Mouse (Mus musculus) intestine, embryonic 16.5 days (tissue): Measurements from ENCODE around the gene Insig1. TPM values are rescaled to one million over a fixed set of nuclear protein-coding genes. Genes with fewer than 3 reads are reported as not detected.

Experiments
- ATAC-seq: fragments of 200-750 bp; cut with Nextera tagmentation; 2 replicates; pipeline ENCODE4 v1.8.0; 2017; ENCODE audit warnings: moderate TSS enrichment, moderate library complexity
- H3K27ac ChIP-seq: fragments of 300-500 bp; sonication (generic); 2 replicates; pipeline ENCODE4 v1.5.1; 2014; ENCODE audit warnings: mild to moderate bottlenecking, low read length
- H3K27me3 ChIP-seq: fragments of 300-500 bp; sonication (generic); replicated peaks from 2 replicates; pipeline ENCODE4 v1.6.1; 2014; ENCODE audit warnings: low read length, control low read depth, mixed read lengths; ENCODE audit not compliant: control insufficient read depth, insufficient read depth
- H3K36me3 ChIP-seq: fragments of 300-500 bp; sonication (generic); 2 replicates; pipeline ENCODE4 v1.6.1; 2014; ENCODE audit warnings: low read length, control low read depth; ENCODE audit not compliant: control insufficient read depth, insufficient read depth
- H3K4me1 ChIP-seq: fragments of 300-500 bp; sonication (generic); 2 replicates; pipeline ENCODE4 v1.6.1; 2014; ENCODE audit warnings: low read length, control low read depth, mixed read lengths; ENCODE audit not compliant: control insufficient read depth, insufficient read depth
- H3K4me2 ChIP-seq: fragments of 300-500 bp; sonication (generic); 2 replicates; pipeline ENCODE4 v1.6.1; 2014; ENCODE audit warnings: low read depth, low read length, control low read depth
- H3K4me3 ChIP-seq: fragments of 300-500 bp; sonication (generic); 2 replicates; pipeline ENCODE4 v1.5.1; 2014; ENCODE audit warnings: mild to moderate bottlenecking, low read length
- H3K9ac ChIP-seq: fragments of 300-500 bp; sonication (generic); 2 replicates; pipeline ENCODE4 v1.6.1; 2014; ENCODE audit warnings: low read depth, low read length
- H3K9me3 ChIP-seq: fragments of 300-500 bp; sonication (generic); 2 replicates; pipeline ENCODE4 v1.6.1; 2016; ENCODE audit warnings: low read length, control low read depth; ENCODE audit not compliant: control insufficient read depth
- WGBS: fragments of 180-500 bp; shearing (Covaris S2); extraction: QIAGEN DNeasy Blood & Tissue Kit; methylation state at CpG from one replicate; pipeline ENCODE4 v1.1.7; 2014; 5-methylcytosine and 5-hydroxymethylcytosine counted together
- polyA plus RNA-seq: library from polyadenylated mRNA; unstranded; fragments of >200 nt; fragmentation: Nextera tagmentation; extraction: Ambion mirVana; gene quantifications from 2 replicates; pipeline ENCODE4 v1.2.1, GENCODE M21; 2015

Gene Insig1
- polyA plus RNA-seq, 1 experiment from 2014 or later: 255 TPM

GRCm38 (mm10) chr5:28094846-28095245, 23.7 kb downstream of the Insig1 start:
- H3K27ac ChIP-seq: no peak overlapping the region
- no peak for ATAC-seq
- WGBS: 70% methylated on average over 6 of the region's 6 CpGs
- H3K9me3 ChIP-seq: no peaks in the 10 kb centered on the region
- no peaks in the 10 kb centered on the region for H3K27me3 ChIP-seq
- H3K4me3 ChIP-seq: no peak overlapping the region
- H3K4me1 ChIP-seq: no peaks in the 10 kb centered on the region
- H3K4me2 ChIP-seq: no peak overlapping the region
- no peak overlapping the region for H3K9ac ChIP-seq
- no peaks in the 10 kb centered on the region for H3K36me3 ChIP-seq

- no peaks in the 10 kb centered on the region for H3K36me3 ChIP-seq
- no peaks in the 10 kb centered on the region for H3K27me3 ChIP-seq
- no peak overlapping the region for H3K4me2 ChIP-seq
- no peak overlapping the region for H3K9ac ChIP-seq
- H3K27ac ChIP-seq: no peak overlapping the region
- 73% methylated on average over 2 of the region's 2 CpGs for WGBS
- H3K9me3 ChIP-seq: no peaks in the 10 kb centered on the region
- no peaks in the 10 kb centered on the region for H3K4me1 ChIP-seq
- no peak for ATAC-seq
- H3K4me3 ChIP-seq: no peak overlapping the region
These were observed 24.5 kb downstream of the Insig1 start for GRCm38 (mm10) chr5:28095671-28096070.

GRCm38 (mm10) chr5:28106966-28107365, 35.8 kb downstream of the Insig1 start:
- Histone ChIP-seq H3K4me3 (no peak overlapping the region), H3K9ac (no peak overlapping the region), H3K27ac (no peak overlapping the region), H3K27me3 (no peaks in the 10 kb centered on the region), H3K9me3 (no peaks in the 10 kb centered on the region), H3K36me3 (no peaks in the 10 kb centered on the region), H3K4me2 (no peak overlapping the region), H3K4me1 (no peaks in the 10 kb centered on the region)
- WGBS: 65% methylated on average over 4 of the region's 4 CpGs
- ATAC-seq: no peak

GRCm38 (mm10) chr5:28107974-28108373, 36.8 kb downstream of the Insig1 start:
- 81% methylated on average over 6 of the region's 6 CpGs for WGBS
- Histone ChIP-seq H3K9me3 (no peaks in the 10 kb centered on the region), H3K9ac (no peak overlapping the region), H3K27ac (no peak overlapping the region), H3K4me3 (no peak overlapping the region), H3K4me2 (no peak overlapping the region), H3K36me3 (no peaks in the 10 kb centered on the region), H3K27me3 (no peaks in the 10 kb centered on the region; the same call in 1 of the 2 replicates), H3K4me1 (no peaks in the 10 kb centered on the region)
- no peak for ATAC-seq

GRCm38 (mm10) chr5:28110881-28111280, 39.7 kb downstream of the Insig1 start:
- no peaks in the 10 kb centered on the region; the same call in 1 of the 2 replicates for H3K27me3 ChIP-seq
- H3K4me1 ChIP-seq: no peaks in the 10 kb centered on the region
- H3K36me3 ChIP-seq: no peaks in the 10 kb centered on the region
- no peak overlapping the region for H3K4me2 ChIP-seq
- no peak overlapping the region for H3K9ac ChIP-seq
- ATAC-seq: no peak
- no peak overlapping the region for H3K4me3 ChIP-seq
- H3K9me3 ChIP-seq: no peaks in the 10 kb centered on the region
- no peak overlapping the region for H3K27ac ChIP-seq
- 56% methylated on average over 2 of the region's 2 CpGs for WGBS

- H3K4me1 ChIP-seq: 0 out of 2 replicates have a peak, but pooled peaks cover 3% of the 10 kb centered on the region
- H3K4me2 ChIP-seq: no peak overlapping the region
- WGBS: 6% methylated on average over 13 of the region's 13 CpGs
- ATAC-seq: no peak
- H3K9ac ChIP-seq: no peak overlapping the region
- H3K27me3 ChIP-seq: peaks cover 55% of the 10 kb centered on the region
- no peaks in the 10 kb centered on the region for H3K9me3 ChIP-seq
- no peaks in the 10 kb centered on the region for H3K36me3 ChIP-seq
- no peak overlapping the region for H3K27ac ChIP-seq
- H3K4me3 ChIP-seq: no peak overlapping the region
These were observed 46.2 kb downstream of the Insig1 start for GRCm38 (mm10) chr5:28117251-28117880.

- WGBS: under 1% methylated on average over 30 of the region's 30 CpGs
These were observed 46.8 kb downstream of the Insig1 start for GRCm38 (mm10) chr5:28117882-28118530.

GRCm38 (mm10) chr5:28118531-28118925, 47.4 kb downstream of the Insig1 start:
- WGBS: 2% methylated on average over 19 of the region's 19 CpGs
- H3K4me3 ChIP-seq: peak overlapping the region; percentile 32
- no peak overlapping the region for H3K9ac ChIP-seq
- H3K4me1 ChIP-seq: peaks cover 9% of the 10 kb centered on the region; the same call in 1 of the 2 replicates
- H3K36me3 ChIP-seq: no peaks in the 10 kb centered on the region
- peak overlapping the region; percentile 32 for H3K4me2 ChIP-seq
- no peak for ATAC-seq
- no peaks in the 10 kb centered on the region for H3K9me3 ChIP-seq
- H3K27me3 ChIP-seq: peaks cover 64% of the 10 kb centered on the region
- no peak overlapping the region for H3K27ac ChIP-seq

More at GRCm38 (mm10) chr5:28117882-28118530, 46.8 kb downstream of the Insig1 start:
- Histone ChIP-seq H3K4me2 (peak overlapping the region; percentile 32), H3K27me3 (peaks cover 59% of the 10 kb centered on the region), H3K27ac (no peak overlapping the region), H3K36me3 (no peaks in the 10 kb centered on the region), H3K4me3 (peak overlapping the region; percentile 32), H3K4me1 (peaks cover 5% of the 10 kb centered on the region; the same call in 1 of the 2 replicates), H3K9me3 (no peaks in the 10 kb centered on the region), H3K9ac (no peak overlapping the region)
- ATAC-seq: no peak

GRCm38 (mm10) chr5:28119576-28119975, 48.4 kb downstream of the Insig1 start:
- ATAC-seq: no peak
- peaks cover 74% of the 10 kb centered on the region for H3K27me3 ChIP-seq
- WGBS: 27% methylated on average over 3 of the region's 3 CpGs

More at GRCm38 (mm10) chr5:28119576-28119975, 48.4 kb downstream of the Insig1 start:
- no peaks in the 10 kb centered on the region for H3K9me3 ChIP-seq
- peaks cover 9% of the 10 kb centered on the region; the same call in 1 of the 2 replicates for H3K4me1 ChIP-seq
- no peak overlapping the region for H3K4me3 ChIP-seq
- H3K4me2 ChIP-seq: no peak overlapping the region
- H3K36me3 ChIP-seq: no peaks in the 10 kb centered on the region
- no peak overlapping the region for H3K9ac ChIP-seq
- no peak overlapping the region for H3K27ac ChIP-seq
